Mouse (Mus musculus): ENCODE data around the gene Trim47. TPM values are rescaled to one million over a fixed set of nuclear protein-coding genes. Genes with fewer than 3 reads are reported as not detected.
"Not testable (repeated sequence)": the region's sequence is repeated elsewhere in the genome, so short reads cannot be mapped to it uniquely, and the experiment has no call there.

The Trim47 gene
- polyA plus RNA-seq, 1 experiment, result not detected

DNA sequence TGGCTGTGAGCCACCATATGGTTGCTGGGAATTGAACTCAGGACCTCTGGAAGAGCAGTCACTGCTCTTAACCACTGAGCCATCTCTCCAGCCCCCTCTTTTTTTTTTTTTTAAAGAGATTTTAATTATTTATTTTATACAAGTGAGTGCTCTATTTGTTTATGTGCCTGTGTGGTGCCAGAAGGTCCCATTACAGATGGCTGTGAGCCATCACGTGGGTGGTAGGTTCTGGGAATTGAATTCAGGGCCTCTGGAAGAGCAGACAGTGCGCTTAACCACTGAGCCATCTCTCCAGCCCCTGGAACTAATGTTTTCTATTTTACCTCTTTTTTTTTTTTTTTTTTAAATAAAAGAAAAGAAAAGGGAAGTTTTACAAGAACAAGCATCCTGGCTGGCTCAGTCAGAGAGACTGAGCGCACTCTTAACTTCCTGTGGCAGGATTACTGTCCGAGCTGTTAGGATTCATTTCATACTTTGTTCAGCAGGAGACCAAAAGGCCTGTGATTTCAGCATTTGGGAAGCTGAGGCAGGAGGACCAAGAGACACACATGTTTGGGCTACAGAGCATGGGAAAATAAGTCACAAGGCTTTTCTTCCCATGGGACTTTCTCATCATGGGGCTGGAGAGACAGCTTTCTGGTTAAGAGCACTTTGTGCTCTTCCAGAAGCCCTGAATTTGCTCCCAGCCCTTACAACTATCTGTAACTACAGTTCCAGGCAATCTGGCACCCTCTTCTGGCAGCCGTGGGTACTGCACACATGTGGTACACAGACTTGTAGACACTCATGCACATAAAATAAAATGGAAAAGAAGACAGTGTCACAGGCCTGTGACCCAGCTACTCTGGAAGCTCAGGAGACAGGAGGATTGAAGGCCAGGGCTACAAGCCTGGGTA is 30.5 kb downstream of the Trim47 start:
- Histone ChIP-seq H3K4me3 (ENCODE audit: insufficient read depth, low read depth, low read length) (no peak overlapping the region), H3K4me1 (ENCODE audit: control insufficient read depth, insufficient read depth, low read length) (no peaks in the 10 kb centered on the region; the same call in 1 of the 2 replicates), H3K27ac (ENCODE audit: insufficient read depth, low read depth, low read length) (no peak overlapping the region)
- TF ChIP-seq CTCF (IDR thresholded peaks at IDR 0.05; ENCODE audit: insufficient read depth, low read depth, low read length) (no peak), POLR2A (IDR thresholded peaks at IDR 0.05; ENCODE audit: insufficient read depth, low read depth, low read length) (no peak)
- WGBS, result 94% methylated on average over 5 of the region's 5 CpGs

DNA sequence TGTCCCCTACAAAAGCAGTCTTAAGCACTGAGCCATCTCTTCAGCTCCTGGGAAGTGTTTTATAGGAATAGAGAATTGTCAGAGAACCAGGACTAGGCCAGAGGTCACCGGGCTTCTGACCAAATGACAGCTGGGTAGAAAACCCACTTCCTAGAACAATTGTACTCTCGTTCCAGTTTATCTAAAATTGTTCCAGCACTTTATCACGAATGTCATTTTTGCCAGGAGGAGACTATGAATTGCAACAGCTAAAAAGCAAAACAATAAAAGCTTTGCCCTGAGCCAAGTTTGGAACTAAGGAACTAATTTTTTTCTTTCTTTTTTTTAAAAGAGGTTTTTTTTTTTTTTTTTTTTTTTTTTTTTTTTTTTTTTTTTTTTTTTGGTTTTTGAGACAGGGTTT is 31.4 kb downstream of the Trim47 start:
- H3K27ac ChIP-seq (ENCODE audit: insufficient read depth, low read depth, low read length), result no peak overlapping the region
- WGBS, result 68% methylated on average over 3 of the region's 3 CpGs
- TF ChIP-seq POLR2A (IDR thresholded peaks at IDR 0.05; ENCODE audit: insufficient read depth, low read depth, low read length) (no peak), CTCF (IDR thresholded peaks at IDR 0.05; ENCODE audit: insufficient read depth, low read depth, low read length) (no peak)
- H3K4me3 ChIP-seq (ENCODE audit: insufficient read depth, low read depth, low read length), result no peak overlapping the region
- H3K4me1 ChIP-seq (ENCODE audit: control insufficient read depth, insufficient read depth, low read length), result no peaks in the 10 kb centered on the region; the same call in 1 of the 2 replicates

DNA sequence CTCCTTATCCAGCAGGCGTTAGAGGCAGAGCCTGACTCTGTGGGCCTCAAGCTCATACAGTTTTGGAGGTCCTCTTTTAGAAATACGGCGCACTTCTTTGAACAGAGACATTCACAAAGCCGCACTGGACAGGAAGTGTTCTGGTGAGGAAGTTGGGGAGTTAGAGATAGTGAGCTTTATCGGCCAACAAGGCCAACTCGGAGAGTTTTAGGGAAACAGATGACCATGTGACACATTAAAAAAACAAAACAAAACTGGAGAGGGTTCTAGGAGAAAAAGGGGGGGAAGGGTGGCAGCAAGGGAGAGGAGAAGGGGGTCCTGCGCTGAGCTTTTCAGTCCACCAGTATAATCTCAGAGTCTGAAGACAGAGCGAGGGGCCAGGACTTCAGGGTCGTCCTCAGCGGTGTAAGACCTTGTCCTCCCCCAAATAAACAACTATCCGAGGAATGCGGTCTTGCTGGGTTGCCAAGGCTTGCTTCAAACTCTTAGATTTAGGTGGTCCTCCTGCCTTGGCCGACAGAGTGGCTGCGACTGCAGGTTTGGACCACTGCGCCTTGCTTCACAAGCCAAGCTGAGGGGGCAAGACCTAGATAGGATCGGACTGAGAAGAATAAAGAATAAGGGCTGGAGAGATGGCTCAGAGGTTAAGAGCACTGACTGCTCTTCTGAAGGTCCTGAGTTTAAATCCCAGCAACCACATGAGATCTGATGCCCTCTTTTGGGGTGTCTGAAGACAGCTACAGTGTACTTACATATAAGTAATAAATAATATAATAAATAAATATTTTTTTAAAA is 33.0 kb downstream of the Trim47 start:
- no peaks in the 10 kb centered on the region for H3K4me1 ChIP-seq (ENCODE audit: control insufficient read depth, insufficient read depth, low read length)
- H3K27ac ChIP-seq (ENCODE audit: insufficient read depth, low read depth, low read length), result no peak overlapping the region
- 71% methylated on average over 16 of the region's 16 CpGs for WGBS
- H3K4me3 ChIP-seq (ENCODE audit: insufficient read depth, low read depth, low read length), result no peak overlapping the region
- TF ChIP-seq CTCF (IDR thresholded peaks at IDR 0.05; ENCODE audit: insufficient read depth, low read depth, low read length) (no peak), POLR2A (IDR thresholded peaks at IDR 0.05; ENCODE audit: insufficient read depth, low read depth, low read length) (no peak)

DNA sequence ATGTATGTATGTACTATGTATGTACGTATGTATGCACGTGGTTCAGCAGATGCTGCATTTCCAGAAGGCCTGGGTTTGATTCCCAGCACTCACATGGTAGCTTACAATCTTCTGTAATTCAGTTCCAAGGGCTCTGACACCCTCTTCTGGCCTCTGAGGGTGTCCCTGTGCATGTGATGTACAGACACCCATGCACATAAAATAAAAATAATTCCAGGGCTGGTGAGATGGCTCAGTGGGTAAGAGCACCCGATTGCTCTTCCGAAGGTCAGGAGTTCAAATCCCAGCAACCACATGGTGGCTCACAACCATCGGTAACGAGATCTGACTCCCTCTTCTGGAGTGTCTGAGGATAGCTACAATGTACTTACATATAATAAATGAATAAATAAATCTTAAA is 34.1 kb downstream of the Trim47 start:
- 93% methylated on average over 6 of the region's 6 CpGs for WGBS
- H3K27ac ChIP-seq (ENCODE audit: insufficient read depth, low read depth, low read length); H3K4me1 ChIP-seq (ENCODE audit: control insufficient read depth, insufficient read depth, low read length); H3K4me3 ChIP-seq (ENCODE audit: insufficient read depth, low read depth, low read length): not testable (repeated sequence)

DNA sequence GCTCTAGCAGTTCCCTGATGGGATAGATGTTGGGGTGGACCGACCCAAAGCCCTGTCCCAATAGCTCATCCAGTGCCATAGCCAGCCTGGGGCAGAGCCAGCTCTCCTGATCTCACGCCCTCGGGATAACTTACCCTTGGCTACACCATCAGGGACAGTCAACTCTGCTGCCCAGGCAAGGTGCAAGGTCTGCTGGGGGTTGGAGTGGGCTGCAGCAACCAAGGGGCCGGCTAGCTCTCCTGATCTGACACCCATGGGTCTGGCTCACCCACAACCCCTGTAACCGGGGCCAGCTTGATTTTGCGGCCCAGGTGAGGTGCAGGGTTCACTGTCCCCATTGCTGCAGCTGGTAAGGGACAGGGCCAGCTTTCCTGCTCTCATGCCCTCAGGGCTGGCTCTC is 35.4 kb downstream of the Trim47 start:
- H3K27ac ChIP-seq (ENCODE audit: insufficient read depth, low read depth, low read length), result no peak overlapping the region
- H3K4me3 ChIP-seq (ENCODE audit: insufficient read depth, low read depth, low read length), result no peak overlapping the region
- 88% methylated on average over 6 of the region's 6 CpGs for WGBS
- H3K4me1 ChIP-seq (ENCODE audit: control insufficient read depth, insufficient read depth, low read length), result no peaks in the 10 kb centered on the region
- no peak for TF ChIP-seq POLR2A (IDR thresholded peaks at IDR 0.05; ENCODE audit: insufficient read depth, low read depth, low read length)
- no peak for TF ChIP-seq CTCF (IDR thresholded peaks at IDR 0.05; ENCODE audit: insufficient read depth, low read depth, low read length)

DNA sequence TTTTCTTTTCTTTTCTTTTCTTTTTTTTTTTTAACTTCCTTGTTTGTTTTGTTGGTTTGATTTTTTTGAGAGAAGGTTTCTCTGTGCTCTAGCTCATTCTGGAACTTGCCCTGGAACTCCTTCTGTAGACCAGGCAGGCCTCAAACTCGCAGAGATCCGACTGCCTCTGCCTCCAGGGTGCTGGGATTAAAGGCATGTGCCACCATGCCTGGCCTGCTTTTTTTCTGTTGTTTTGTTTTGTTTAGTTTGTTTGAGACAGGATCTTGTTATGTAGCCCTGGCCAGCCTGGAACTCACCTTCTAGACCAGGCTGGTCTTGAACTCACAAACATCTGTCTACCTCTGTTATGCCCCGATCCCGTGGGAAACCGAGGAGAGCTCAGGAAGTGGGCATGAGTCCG is 37.5 kb downstream of the Trim47 start:
- no peak for TF ChIP-seq POLR2A (IDR thresholded peaks at IDR 0.05; ENCODE audit: insufficient read depth, low read depth, low read length)
- 88% methylated on average over 6 of the region's 6 CpGs for WGBS
- H3K27ac ChIP-seq (ENCODE audit: insufficient read depth, low read depth, low read length), result no peak overlapping the region
- H3K4me1 ChIP-seq (ENCODE audit: control insufficient read depth, insufficient read depth, low read length), result peaks cover 3% of the 10 kb centered on the region
- no peak overlapping the region for H3K4me3 ChIP-seq (ENCODE audit: insufficient read depth, low read depth, low read length)

DNA sequence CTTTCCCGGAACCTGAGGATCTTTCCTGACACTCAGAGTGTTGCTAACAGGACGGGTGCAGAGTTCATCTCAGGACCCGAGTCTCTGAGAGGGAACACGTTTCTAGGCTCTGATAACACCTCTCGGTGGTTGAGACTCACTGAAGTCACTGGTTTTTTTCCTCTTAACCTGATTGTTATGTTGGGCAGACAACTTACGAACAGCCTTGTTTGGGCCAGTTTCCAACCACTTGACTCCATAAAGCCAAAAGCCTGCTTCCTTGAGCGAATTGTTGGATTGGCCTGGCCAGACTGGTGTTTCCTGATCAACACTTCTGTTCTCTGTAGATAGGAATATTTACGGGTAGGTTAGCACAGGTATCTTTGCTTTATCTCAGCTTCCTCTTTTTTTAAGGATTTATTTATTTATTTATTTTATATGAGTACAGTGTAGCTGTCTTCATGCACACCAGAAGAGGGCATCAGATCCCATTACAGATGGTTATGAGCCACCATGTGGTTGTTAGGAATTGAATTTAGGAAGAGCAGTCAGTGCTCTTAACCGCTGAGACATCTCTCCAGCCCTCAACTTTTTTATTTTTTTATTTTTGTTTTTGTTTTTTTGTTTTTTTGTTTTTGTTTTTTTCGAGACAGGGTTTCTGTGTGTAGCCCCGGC is 38.1 kb downstream of the Trim47 start:
- H3K4me1 ChIP-seq (ENCODE audit: control insufficient read depth, insufficient read depth, low read length), result peaks cover 3% of the 10 kb centered on the region
- no peak for TF ChIP-seq CTCF (IDR thresholded peaks at IDR 0.05; ENCODE audit: insufficient read depth, low read depth, low read length)
- no peak for TF ChIP-seq POLR2A (IDR thresholded peaks at IDR 0.05; ENCODE audit: insufficient read depth, low read depth, low read length)
- WGBS, result 82% methylated on average over 11 of the region's 11 CpGs
- no peak overlapping the region for H3K4me3 ChIP-seq (ENCODE audit: insufficient read depth, low read depth, low read length)
- no peak overlapping the region for H3K27ac ChIP-seq (ENCODE audit: insufficient read depth, low read depth, low read length)

DNA sequence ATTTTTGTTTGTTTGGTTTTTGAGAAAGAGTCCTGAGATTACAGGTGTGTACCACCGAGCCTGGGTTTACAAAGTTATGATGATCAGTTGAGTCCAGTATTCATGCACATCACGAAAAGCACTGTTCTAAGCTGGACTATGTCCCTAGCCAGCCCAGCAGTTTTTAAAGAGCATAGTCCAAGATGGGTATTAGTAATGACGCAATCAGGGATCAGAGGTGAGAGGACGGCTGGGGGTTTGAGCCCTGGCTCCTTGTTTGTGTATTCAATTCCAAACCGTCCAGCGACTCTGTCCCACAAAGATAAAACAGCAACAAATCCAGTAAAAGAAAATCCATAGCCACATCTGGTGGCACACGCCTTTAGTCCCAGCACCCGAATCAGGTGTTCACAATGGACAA is 38.8 kb downstream of the Trim47 start:
- Histone ChIP-seq H3K27ac (ENCODE audit: insufficient read depth, low read depth, low read length) (no peak overlapping the region), H3K4me3 (ENCODE audit: insufficient read depth, low read depth, low read length) (no peak overlapping the region), H3K4me1 (ENCODE audit: control insufficient read depth, insufficient read depth, low read length) (peaks cover 3% of the 10 kb centered on the region)
- WGBS, result 77% methylated on average over 8 of the region's 8 CpGs
- no peak for TF ChIP-seq POLR2A (IDR thresholded peaks at IDR 0.05; ENCODE audit: insufficient read depth, low read depth, low read length)
- no peak for TF ChIP-seq CTCF (IDR thresholded peaks at IDR 0.05; ENCODE audit: insufficient read depth, low read depth, low read length)

All from olfactory bulb, adult 2 months (tissue).